Mouse (Mus musculus): ENCODE results near the gene Gm3448.
"Not testable (repeated sequence)": the region's sequence is repeated elsewhere in the genome, so short reads cannot be mapped to it uniquely, and the experiment has no call there.

The Gm3448 gene

GRCm38 (mm10) chr17:15025513-15025912 is 15.8 kb downstream of the Gm3448 start:
- DNase-seq, result not testable (repeated sequence)

- DNase-seq, result not testable (repeated sequence)
Observed at GRCm38 (mm10) chr17:15024502-15025193, 16.7 kb downstream of the Gm3448 start.

- not testable (repeated sequence) for DNase-seq
Observed at GRCm38 (mm10) chr17:15023878-15024492, 17.4 kb downstream of the Gm3448 start.

DNA sequence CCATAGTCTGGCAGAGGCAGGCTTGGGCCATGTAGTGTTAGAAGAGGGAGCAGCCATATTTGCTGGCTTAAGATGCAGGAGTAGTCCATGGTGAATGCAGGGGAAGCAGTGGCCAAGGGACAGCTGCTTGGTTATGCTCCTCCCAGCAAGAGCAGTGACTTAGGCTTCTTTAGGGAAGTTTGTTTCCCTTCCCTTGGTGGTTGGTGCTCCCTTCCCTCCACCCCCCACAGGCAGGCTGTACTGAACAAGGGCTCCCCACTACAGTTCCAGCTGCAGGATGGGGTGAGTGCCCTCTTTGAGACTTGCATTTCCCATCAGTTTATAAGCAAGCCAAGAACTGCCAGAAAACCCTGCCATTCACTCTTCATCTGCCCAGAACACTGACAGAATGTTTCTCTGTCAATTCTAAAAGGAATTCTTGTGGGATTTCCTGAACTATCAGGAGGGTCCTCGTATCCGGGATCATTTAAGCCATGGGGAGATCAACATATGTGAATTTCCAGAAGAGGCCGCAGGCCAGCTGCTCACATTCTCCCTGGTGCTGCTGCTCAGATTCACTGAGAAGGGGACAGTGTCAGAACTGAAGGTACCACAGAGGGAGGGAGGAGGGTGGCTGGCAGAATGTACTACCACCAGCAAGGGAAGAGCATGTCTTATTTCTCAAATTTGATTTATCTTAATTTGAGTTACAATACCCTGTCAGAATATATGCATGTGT is 19.7 kb downstream of the Gm3448 start:
- peak in 1 of 2 experiments; percentile 17 for DNase-seq

DNA sequence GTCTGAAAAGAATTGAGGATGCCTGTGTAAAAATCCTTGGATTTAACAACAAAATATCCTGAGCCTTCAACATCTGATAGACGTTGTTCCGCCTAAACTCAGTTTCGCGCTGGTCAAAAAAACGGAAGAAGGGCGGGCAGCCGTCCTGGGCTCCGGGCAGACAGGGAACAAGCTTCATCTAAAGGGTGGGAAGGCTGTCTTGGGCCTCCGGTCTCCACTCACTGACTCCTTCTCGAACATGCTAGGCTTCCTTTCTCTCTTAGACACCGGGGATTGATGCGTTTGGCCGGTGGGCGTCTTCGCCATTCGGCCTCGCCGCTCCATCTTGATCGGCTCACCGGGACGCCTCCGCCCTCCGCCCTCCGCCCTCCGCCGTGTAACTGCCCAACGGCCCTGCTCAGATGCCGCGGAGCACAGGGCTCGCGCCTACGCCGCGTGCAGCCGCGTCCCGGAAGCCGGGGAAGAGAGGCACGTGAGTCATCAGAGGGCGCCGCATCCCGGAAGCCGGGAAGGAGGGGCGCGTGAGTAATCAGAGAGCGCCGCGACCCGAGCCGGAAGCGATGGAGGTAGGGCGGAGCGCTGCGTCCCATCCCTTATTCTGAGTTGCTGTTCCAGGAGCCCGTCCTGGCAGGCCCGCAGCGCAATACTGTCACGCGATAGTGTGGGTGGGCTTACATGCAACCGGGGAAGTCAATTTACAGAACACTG is 31.5 kb downstream of the Gm3448 start, which contains the start of gene Gm3435:
Gm3435 (plus strand) TSS at position 471 of the 708 bp plus-strand sequence.
- DNase-seq, result not testable (repeated sequence)

GRCm38 (mm10) chr17:15009088-15009487 is 32.2 kb downstream of the Gm3448 start:
- not testable (repeated sequence) for DNase-seq

DNA sequence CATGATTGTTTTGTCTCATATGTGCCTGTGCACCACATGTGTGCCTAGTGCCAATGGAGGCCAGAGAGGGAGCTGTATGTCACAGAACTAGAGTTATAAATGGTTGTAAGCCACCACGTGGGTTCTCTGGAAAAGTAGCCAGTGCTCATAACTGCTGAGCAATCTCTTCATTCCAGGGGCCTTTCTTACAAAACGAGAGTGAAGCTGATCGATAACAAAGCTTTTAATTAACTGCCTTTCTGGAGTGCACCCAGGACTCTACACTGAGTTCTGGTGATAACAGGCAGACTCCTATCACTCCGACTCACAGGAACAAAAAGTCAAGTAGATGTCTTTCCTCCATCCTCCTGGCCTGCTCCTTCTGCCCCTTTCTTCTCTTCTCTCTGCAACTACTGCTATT is 41.3 kb downstream of the Gm3448 start:
- not testable (repeated sequence) for DNase-seq

DNA sequence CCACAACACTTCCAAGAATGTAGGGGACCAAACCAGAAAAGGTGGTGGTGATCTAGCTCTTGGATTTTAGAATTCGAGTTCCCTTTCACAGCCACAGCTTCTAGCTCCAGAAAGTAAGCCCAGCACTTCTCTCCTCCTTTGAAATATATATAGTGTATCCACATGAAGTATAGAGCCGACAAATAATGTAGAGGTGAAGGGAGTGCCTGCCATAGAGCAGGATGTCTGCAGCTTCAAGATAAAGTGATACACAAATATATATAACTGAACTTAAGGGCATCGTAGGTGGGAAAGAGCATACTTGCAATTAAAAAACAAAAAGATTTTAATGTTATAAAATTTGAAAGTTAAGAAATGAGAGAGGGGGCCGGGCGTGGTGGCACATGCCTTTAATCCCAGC is 47.2 kb downstream of the Gm3448 start:
- DNase-seq, result not testable (repeated sequence)

GRCm38 (mm10) chr17:14993139-14993832 is 48.1 kb downstream of the Gm3448 start:
- DNase-seq, result not testable (repeated sequence)

DNA sequence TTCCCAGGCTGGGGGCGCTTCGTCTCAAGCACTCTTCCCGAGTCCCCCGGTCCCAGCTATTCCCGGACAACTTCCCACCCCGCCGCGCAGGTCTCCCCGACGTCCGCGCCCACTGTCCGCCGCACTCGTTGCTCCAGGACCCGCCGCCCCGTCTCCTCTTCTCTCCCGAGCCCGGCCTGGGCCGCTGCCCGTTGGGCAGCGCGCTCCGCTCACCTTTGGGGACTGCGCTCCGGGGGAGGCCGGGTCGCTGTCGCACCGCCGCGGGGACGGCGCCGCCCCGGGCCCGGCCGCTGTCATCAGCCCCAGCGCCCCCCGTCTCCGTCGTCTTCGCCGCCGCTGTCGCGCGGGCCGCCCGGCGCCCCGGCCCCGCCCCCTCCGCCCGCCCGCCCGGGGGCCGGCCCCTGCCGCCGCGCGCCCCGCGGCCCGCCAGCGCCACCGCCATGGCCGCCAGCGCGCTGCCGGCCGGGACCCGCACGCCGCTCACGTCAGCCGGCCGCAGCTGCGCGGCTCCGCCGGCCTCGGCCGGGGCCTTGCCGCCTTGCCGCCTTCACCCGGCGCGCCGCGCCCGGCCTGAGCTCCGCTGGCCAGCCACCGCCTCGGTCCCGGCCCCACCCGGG is 48.7 kb downstream of the Gm3448 start:
- DNase-seq, result not testable (repeated sequence)

- peak in 1 of 2 experiments; percentile 0 for DNase-seq
Observed at GRCm38 (mm10) chr17:14990116-14990702, 51.1 kb downstream of the Gm3448 start.

DNA sequence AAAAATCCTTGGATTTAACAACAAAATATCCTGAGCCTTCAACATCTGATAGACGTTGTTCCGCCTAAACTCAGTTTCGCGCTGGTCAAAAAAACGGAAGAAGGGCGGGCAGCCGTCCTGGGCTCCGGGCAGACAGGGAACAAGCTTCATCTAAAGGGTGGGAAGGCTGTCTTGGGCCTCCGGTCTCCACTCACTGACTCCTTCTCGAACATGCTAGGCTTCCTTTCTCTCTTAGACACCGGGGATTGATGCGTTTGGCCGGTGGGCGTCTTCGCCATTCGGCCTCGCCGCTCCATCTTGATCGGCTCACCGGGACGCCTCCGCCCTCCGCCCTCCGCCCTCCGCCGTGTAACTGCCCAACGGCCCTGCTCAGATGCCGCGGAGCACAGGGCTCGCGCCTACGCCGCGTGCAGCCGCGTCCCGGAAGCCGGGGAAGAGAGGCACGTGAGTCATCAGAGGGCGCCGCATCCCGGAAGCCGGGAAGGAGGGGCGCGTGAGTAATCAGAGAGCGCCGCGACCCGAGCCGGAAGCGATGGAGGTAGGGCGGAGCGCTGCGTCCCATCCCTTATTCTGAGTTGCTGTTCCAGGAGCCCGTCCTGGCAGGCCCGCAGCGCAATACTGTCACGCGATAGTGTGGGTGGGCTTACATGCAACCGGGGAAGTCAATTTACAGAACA is 62.8 kb downstream of the Gm3448 start, which contains the start of the genes 9030025P20Rik and Gm3417:
9030025P20Rik (plus strand) TSS at position 107 of the 677 bp plus-strand sequence.
Gm3417 (minus strand) TSS at position 429 of the 677 bp plus-strand sequence.
- not testable (repeated sequence) for DNase-seq

GRCm38 (mm10) chr17:14977718-14978361 is 63.5 kb downstream of the Gm3448 start:
- DNase-seq, result not testable (repeated sequence)

GRCm38 (mm10) chr17:14968373-14968913 is 72.9 kb downstream of the Gm3448 start:
- not testable (repeated sequence) for DNase-seq

GRCm38 (mm10) chr17:14961557-14962154 is 79.7 kb downstream of the Gm3448 start:
- not testable (repeated sequence) for DNase-seq

DNA sequence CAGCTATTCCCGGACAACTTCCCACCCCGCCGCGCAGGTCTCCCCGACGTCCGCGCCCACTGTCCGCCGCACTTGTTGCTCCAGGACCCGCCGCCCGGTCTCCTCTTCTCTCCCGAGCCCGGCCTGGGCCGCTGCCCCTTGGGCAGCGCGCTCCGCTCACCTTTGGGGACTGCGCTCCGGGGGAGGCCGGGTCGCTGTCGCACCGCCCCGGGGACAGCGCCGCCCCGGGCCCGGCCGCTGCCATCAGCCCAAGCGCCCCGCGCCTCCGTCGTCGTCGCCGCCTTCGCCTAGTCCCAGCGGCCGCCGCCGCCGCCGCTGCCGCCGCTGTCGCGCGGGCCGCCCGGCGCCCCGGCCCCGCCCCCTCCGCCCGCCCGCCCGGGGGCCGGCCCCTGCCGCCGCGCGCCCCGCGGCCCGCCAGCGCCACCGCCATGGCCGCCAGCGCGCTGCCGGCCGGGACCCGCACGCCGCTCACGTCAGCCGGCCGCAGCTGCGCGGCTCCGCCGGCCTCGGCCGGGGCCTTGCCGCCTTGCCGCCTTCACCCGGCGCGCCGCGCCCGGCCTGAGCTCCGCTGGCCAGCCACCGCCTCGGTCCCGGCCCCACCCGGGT is 80.3 kb downstream of the Gm3448 start, which contains the start of gene Phf10:
Phf10 (minus strand) TSS at position 323 of the 606 bp plus-strand sequence.
- peak in 1 of 2 experiments; percentile 59 for DNase-seq

DNA sequence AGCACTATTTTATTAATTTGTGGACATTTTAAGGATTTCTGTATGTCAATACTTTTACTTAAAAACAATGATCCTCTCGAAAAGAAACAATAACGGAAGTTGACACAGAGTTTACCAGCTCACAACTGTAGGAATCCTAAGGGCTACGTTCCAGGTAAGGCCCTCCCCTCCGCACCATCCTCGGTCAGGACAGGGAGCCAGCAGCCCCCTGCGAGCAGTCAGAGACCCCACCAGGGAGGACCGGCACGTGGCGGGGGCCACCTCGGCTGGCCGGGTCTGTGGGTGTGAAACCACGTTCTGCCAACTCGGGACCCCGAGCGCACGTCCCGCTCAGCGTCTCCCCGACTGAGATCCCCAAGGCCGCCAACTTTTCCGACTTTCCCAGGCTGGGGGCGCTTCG is 80.8 kb downstream of the Gm3448 start:
- DNase-seq, result peak in 1 of 2 experiments; percentile 27

DNA sequence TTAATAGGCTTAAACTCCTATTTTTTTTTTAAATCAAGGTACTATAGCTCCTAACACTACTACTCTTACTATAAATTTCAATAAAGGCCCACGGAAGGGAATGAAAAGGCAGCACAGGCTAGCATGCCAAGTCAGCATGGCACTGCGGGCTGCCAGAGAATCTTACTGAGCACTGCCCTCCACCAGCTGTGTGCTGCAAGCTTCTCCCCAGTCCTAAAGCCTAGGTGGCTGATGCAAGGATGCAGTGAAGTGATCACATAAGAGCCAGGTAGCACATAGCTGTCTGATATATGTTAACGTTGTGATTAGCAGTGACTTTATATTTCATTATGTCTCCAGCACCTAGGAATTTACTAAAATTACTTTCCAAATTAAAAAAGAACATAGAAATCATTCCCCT is 81.4 kb downstream of the Gm3448 start:
- DNase-seq, result peak in 1 of 2 experiments; percentile 31

Data from kidney, postnatal 36 days (tissue).